Mouse (Mus musculus): ENCODE measurements around the gene Osgin1.

DNA sequence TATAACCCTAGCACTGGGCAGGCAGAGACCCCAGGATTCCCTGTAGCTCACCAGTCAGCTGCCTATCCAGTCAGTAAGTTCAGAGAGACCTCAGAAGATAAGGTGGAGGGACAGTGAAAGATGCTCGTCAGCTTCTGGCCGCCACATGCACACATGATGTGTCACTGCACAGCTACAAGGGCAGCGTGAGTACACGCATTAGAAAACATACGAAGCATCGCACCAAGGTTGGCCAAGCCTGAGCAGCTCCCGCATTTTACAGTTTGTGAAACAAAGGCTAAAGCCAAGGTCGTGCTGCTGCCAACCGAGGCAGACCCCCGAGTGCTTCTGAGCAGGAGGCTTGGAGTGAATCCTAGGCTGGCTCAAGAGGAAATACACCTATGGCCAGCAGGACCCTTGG lies 20.3 kb upstream of the Osgin1 start:
- TF ChIP-seq POLR2A (IDR thresholded peaks at IDR 0.05; ENCODE audit: extremely low read depth, insufficient read depth, low read length): no peak
- TF ChIP-seq CTCF (IDR thresholded peaks at IDR 0.05; ENCODE audit: low read depth, low read length): no peak
